Mouse (Mus musculus): ENCODE measurements around the gene Hivep3.

The Hivep3 gene

DNA sequence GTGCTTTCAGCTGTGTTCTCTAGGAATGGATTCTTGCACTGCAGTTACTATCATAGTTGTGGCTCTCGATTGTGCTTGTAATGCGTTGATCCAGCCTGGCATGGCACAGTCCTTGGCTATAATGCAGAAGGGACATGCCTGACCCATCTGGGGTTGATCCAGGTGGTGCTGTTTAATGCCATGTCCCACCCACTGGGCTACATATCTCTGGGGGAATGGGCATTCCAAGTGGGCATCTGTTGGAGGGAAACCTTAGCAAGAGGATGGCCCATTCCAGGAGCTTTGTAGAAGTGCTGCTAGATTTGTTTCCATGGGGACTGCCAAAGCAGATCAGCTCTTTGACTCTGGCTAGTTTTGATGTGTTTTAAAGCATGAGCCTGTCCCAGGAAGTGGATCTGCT lies 137.9 kb downstream of the Hivep3 start:
- no peak for DNase-seq (ENCODE audit: extremely low spot score, low spot score)

DNA sequence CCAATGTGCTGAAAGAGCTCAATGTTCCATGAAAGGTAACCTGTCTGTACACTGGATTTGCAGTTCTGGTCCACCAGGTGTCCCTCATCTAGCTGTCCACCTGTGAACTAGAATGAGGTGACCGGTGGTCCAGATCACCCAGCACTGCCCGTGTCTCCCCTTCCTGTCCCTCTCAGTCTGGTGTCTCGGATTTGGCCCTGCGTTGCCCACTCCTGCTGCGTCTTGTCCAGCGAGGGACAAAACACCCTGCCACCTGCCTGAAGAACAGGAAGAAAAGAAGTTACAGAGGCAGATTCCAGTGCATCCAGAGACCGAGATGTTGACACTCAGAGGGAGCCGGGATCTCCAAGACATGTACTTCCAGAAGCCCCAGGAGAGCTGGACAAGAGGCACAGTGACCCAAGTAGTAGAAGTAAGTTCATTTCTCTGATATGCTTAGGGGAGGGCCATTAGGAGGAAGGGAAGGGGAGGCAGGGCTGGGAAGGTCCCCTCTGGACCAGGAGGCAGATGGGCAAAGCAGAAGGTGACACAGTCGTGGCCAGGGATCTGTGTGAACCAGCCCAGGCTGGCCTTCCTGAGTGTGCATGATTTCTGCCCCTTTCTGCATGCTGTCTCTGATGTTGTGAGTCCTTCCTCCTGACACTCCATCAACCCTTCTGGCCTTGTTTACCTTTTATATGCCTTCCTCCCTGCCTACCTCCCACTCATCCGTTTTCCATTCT lies 138.4 kb downstream of the Hivep3 start:
- DNase-seq (ENCODE audit: extremely low spot score, low spot score) = no peak

DNA sequence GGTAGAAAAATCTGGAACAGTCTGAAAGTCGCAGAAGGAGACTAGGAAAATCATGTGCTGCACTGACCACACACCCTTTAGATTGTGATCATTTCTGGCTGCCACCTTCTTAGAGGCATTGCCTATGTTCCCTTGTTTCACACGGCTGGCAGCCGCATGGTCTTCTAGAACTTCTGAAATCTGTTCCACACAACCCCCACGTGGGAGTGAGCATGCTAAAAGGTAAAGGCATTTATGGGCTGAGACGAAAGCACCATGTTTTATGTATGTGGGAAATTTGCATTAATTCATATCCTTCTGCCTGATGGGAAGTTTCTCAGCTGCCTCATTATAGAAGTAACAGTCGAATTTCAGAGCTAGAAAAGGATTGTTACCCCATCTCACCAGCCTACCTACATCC lies 140.4 kb downstream of the Hivep3 start:
- DNase-seq (ENCODE audit: extremely low spot score, low spot score) = no peak

DNA sequence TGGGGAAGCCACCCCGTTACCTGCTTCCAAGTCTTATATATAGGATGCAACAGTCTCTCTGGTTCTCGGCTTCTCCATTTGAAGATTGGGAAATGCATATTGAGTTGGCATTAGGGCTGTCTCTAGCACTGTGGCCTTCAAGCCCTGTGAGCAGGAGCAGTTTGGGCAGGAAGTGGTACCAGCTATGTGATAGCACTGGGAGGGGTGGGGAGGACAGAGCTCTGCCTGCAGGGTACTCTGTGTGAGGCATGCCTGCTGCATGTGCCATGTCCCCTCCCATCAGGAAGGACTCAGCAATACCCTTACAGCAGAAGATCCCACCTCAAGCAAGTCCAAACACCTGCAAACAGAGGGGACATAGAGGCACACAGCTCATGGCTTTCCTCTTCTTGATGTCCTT lies 142.0 kb downstream of the Hivep3 start:
- no peak for DNase-seq (ENCODE audit: extremely low spot score, low spot score)

DNA sequence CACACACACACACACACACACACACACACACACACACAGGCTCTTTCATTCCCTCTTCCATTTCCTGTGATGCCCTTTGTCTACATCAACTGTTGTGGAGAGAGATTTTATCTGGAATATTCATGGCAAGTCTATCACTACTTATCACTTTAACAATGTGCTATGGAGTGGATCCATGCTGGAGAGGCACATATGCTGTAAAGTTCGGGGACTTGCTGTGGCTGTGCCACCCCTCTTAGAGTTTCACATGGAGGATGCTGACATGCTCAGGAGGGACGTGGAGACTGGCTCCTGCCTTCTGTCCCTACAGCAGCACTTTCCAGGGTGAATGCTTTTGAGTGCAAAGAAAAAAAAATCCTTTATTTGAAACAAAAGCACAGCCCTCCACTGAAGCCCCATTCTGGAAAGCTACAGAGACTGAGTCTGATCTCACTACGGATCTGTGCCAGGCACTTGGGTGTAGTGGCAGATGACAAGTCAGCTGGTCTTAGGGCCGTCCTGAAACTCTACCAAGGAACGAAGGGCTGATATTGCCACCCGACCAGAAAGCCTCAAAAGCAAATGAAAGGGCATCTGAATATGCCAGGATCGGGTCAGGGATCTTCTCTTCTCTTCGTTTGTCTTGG lies 143.1 kb downstream of the Hivep3 start:
- DNase-seq (ENCODE audit: extremely low spot score, low spot score) = no peak

DNA sequence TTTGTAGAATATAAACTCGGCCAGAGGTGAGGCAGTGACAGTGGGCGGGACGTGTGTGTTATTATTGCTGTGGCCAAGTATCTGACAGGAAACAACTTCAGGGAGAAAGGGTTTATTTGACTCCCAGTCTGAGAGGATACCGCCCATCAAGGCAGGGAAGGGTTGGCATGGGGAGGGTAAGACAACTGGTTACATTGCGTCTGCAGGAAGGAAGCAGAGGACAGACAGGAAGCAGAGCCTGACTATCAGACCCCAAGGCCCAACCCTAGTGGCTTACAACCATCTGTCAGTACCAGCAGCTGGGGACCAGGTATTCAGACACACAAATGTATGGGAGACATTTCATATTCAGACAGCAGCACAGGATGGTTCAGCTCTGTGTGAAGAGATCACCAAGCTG lies 144.6 kb downstream of the Hivep3 start:
- DNase-seq (ENCODE audit: extremely low spot score, low spot score) = no peak

DNA sequence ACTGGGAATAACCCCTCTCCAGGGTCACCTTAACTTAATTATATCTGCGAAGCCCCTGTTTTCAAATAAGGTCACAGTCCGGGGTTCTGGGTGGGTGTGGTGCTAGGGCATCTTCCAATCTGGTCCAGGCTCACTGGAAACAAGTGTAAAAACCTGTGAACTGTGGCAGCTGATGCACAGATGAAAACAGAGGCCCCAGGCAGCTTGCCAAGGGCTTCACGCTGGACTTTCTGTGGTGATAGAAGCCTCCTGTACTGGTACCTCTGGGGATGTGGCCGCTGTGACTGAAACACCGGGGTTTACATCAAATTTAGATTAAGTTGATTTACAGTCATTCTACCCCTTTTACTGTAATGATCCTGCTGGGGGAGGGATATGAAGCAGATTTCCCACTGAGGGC lies 146.1 kb downstream of the Hivep3 start:
- DNase-seq (ENCODE audit: extremely low spot score, low spot score) = no peak

DNA sequence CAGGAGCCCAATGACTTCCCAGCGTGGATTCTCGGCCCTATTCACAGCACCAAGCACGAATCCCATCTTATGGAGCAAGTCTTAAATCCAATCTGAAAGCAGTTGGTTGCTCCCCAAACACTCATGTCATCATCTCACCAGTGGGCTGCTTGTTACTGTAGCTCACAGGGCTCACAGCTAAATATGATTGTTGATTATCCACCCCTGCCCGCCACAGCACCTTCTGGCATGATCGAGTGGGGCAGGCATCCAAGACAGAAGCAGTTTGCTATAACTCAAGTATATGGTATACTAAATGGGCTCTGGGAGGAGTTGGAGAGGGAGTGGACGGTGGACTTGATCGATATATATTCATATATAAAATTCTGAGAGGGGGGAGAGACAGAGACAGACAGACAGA lies 146.7 kb downstream of the Hivep3 start:
- no peak for DNase-seq (ENCODE audit: extremely low spot score, low spot score)

DNA sequence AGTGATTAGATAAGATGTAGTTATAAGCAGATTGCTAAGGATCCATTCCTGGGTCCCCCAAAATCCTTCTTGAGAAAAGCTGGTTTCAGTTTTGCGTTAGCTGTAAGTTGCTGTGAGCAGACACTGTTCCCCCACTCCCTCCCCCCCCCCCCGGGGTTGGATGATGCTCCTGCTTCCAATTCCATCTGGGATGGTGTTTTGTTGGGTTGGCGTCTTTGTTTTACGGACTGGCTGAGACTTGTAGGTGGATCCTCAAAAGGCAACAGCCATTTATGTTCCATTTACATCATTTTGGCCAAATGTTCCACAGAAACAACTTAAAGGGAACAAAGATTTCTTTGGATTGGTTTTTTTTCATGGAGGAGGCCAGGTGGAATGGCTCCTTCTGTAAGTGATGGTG lies 147.7 kb downstream of the Hivep3 start:
- no peak for DNase-seq (ENCODE audit: extremely low spot score, low spot score)

DNA sequence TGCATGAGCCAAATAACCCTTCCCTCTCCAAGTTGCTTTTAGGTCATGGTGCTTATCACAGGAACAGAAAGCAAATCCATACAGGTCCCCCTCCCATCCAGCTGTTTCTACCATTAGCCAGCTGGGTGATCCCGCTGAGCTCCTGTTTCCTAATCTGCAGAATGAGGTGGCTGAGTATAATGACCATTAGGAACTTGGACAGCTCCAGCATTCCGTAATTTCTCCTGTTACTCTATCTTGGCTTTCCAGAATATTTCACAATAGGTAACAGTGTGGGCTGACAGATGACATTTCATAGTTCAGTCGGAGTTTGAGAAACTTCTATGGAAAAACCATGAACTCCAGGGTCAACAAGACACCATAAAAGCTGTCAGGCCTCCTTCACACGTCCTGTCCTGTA lies 148.8 kb downstream of the Hivep3 start:
- no peak for DNase-seq (ENCODE audit: extremely low spot score, low spot score)

DNA sequence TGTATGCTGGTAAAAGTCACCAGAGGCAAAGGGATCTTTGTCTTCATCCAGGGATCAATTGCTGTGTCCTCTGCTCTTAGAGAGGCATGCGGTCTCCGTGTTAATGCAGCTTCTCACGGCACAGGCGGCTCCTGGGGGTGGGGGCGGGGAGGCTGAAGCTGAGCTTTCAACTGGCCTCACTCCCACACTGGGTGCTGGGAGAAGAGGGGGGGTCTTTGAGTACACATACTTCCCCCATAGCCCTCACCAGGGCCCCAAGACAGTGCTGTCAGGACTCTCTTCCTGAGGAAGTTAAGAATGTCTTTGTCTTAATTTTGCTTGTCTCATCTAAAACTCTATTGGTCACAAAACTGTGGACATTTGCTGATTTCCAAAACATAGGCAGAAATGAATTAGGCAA lies 149.2 kb downstream of the Hivep3 start:
- no peak for DNase-seq (ENCODE audit: extremely low spot score, low spot score)

DNA sequence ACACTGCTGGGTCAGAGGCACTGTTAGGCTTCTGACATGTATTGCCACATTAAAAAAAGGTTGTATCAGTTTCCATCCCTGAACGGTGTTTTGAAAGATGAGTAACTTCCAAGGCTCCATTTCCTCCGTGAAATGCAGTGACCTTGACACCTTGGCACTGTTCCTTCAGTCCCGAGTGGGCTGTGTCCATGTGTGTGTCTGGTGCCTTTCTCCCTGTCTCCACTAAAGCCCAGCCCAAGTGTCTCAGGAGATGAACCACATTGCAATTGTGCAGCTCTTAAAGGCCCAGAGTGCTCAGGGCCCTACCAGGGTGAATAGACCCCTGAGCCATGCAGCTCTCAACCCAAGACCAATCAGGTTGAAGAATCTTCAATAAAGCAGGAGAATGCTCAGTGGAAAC lies 153.0 kb downstream of the Hivep3 start:
- no peak for DNase-seq (ENCODE audit: extremely low spot score, low spot score)

DNA sequence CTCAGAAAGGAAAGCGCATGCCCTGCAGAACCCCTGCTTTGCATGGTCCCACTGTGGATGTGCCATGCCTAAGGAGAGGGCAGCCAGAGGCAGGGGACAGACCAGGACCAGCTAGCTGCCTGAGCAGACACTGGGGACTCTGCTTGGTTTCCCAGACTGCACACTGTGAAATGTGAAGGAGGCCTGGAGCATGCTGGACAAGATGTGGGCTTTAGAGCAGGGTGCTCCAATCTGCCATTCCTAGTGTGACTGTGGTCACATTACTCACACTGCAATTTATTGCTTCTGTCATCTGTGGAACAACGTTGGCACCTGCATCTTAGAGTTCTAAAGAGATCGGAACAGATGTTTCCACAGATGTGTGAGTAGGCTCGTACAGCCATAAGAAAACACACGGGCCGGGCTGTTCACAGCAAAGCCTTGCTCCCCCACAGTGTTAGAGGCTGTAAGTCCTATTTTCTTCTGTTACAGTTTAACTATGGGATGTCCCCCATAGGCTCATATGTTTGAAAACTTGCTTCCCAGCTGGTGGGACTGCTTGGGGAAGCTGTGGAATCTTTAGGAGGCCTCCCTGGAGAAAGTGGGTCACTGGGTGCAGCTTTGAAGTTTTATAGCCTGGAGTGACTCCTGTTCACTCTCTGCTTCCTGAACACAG lies 154.1 kb downstream of the Hivep3 start:
- DNase-seq (ENCODE audit: extremely low spot score, low spot score) = no peak

DNA sequence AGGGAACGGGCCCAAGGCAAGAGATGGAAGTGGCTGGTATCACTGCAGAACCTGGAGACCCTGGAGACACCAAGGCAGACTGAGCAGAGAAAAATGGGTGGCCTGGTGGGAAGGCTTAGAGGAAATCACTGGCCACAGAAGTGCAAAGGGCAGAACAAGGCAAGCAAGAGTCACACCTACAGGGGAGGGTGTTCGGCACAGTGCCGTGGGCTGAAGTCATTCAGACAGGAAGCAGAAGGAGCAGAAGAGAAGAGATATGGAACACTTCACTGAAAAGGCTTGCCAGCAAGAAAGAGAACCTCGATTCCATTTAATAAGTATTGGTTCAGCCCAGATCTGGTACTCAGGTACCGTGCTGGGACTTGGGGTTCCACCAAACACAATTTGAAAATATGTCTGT lies 156.2 kb downstream of the Hivep3 start:
- no peak for DNase-seq (ENCODE audit: extremely low spot score, low spot score)

DNA sequence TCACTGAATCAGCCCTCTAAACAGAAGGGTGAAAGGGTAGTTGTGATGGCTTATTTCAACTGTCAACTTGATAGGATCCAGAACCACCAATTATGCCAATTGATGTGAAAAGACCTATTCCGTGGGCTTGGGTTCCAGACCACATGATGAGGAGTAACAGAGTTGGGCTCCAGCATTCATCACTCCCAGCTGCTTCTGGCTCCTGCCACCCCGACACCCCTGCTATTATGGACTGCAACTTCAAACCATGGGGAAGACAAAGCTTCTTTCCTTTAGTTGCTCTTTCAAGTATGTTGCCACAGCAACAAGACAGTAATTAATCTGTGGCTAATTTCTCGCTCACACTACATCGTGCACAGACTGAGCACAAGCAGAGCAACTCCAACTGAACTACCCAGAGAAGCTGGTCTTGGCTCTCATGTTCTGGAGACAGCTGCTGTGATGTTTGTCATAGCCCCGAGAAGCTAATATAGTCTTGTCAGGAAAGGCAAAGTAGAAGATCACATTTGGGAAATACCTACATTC lies 159.7 kb downstream of the Hivep3 start:
- DNase-seq (ENCODE audit: extremely low spot score, low spot score) = no peak

DNA sequence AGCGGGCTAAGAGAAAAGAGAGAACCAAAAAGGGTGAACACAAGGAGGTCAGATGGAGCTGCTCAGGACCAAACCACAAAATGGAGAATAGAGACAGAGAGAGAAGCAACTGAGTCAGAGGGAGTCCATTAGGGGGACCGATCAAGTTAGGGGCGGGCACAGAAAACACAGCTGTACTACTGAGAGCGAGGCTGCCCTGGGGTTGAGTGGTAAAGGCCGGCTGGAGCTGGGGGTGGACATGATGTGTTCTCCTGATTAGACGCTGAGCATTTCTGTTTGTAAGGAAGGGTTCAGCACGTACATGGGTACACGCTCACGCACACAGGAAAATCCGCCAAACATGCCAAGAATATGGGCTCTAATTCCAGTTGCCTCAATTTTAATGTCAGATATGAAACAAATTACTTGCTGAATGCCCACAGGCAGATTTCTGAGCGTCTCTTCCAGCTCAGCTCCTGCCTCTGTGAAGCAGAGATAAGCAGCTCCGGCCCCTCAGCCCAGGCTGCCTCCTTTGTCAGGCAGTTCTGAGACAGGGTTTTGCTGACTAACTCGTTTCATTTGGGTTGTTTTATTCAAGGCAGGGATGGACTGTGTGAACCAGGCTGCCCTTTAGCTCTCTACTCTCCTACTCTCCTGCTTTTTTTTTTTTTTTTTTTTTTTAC lies 161.3 kb downstream of the Hivep3 start:
- no peak for DNase-seq (ENCODE audit: extremely low spot score, low spot score)

DNA sequence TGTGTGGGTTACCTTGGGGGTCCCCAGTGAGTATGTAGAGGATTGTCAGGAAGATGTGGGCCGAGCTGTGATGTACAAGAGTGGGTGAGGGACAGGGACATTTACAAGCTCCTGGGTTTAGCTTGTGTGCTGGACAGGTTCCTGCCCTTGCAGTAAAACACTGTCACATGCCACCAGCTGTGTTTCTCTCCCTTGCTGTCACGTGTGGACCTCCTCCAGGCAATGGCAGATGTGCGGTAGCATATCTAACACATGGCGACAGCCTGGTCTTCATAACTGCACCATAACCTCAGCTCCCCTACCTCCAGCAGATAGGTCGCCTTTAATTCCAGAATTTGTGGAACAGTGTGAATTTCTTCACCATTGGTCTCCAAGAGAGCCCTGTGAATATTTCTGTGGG lies 161.9 kb downstream of the Hivep3 start:
- no peak for DNase-seq (ENCODE audit: extremely low spot score, low spot score)

DNA sequence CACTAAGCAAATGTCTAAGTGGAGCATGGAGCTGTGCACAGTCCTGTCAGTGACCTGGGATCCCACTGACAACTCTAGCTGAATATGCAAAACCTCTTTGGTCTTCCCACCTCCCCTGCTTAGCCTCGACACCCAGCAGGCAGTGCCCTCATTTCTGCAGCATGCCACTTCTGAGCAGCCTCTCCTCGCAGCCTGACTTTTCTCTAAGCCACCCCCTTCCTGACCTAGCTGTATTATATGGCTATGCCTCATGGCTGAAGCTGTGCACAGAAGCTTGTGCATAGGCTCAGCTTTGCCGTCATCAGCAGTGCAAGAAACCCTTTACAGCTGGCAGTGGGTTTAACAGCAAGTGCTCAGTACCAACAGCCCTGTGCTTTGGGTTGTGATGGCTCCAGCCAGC lies 163.0 kb downstream of the Hivep3 start:
- DNase-seq (ENCODE audit: extremely low spot score, low spot score) = no peak

DNA sequence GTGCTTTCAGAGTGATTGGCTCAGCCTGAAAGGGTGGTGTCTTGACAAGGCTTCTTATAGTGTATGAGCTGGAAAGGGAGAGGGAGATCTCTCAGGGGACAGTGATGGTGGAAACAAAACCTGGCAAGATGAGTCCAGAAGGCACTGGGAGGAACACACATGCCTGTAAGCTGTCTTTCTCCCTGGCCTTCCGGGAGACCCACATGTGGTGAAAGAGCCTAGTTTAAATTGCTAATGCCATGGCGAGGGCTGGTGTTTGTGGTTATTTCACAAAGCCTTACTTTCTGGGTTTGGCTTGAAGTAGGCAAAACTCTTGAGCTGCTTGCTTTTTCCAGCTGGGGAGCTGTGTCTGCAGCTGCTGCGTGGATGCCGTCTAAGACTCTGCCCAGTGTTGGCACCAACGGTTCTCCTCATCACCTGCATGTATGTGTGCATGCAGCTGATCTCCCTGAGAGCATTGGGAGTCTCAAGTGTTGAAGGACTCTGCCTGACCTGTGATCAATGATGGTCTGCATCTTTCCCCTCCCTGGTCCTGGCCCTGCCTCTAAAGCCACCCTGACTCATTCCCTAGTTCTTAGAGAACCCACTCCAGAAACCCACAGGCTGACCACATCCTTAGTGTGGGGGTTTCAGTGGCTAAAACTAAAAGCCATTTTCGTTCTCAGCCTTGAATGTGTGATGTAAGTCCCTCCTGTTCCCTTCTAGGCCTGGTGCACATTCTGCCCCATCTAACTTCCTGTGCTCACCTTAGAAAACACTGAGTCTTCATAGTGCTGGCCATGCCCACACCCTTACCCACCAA lies 163.7 kb downstream of the Hivep3 start:
- no peak for DNase-seq (ENCODE audit: extremely low spot score, low spot score)

DNA sequence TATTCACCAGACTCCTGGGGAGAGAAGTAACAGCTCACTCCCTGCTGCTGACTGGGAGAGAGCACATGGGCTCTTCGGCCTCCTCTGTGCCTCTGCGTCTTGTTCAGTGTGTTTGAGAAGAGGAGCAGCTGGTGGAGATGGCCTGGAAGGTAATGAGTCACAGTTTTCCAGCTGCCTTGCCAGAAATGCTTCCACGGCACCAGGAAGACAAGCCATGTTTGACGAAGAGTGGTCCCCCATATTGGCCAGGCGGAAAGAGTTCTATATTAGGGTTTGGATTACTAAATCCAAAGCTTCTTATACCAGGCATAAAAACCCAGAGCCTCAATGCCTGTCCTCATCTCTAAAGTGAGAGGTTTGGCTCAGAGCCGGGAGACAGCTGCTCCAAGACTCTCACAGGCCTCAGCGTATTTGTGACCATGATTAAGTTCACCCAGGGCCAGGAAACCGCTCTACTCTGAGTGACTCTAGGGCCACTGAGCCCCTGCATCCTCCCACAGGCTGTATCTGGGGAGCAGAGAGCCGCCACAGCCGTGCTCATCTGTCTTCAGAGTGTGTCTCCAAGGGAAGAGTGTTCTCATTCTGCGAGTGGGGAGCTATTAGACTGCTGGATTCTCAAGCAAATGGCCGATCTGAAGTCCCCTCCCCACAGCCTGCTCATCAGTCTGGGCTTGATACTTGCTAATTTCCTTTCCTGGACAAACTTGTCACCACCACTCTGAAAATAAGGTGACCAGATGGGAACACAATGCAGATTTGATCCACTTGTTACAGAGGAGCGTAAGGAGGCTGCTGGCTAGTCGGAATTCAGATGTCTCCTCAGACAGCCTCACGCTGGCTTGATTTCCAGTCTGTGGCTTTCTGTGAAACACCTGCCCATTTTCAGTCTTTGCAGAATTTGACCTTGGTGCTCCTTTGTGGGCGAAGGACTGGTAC lies 168.2 kb downstream of the Hivep3 start:
- no peak for DNase-seq (ENCODE audit: extremely low spot score, low spot score)
